ENCODE assay signal across 24 mouse cellular contexts in the genomic region with DNA sequence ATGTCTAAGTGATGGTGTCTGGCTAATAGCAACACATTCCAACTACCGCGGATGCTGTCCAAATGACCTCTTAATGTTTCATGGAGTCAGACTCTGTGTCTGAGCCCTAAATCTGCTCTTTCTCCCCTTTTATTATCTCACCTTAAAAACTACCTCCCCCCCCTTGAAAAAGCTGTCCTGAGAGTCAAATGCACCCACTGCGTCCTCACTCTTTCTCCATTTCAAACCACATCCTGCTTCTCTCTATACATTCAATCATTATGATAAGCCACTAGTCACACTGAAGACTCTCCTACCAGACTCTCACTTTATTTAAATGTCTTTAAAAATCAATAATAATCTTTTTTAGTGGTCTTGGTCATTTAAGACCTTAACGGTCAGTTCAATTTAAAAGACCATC. TPM values are rescaled to one million over a fixed set of nuclear protein-coding genes. Genes with fewer than 3 reads are reported as not detected.
"Had no signal": no experiment of that assay in that cellular context is flagged by ENCODE, and none has a peak within 500 bp of the region (broad histone marks: within the 10 kb centered on the region; RNA-seq: fewer than 3 reads in every experiment).

No protein-coding gene starts in this region.

- ATAC-seq: hindbrain, postnatal 0 days; intestine, embryonic 16.5 days; liver, embryonic 12.5 days had no signal

- DNase-seq: gastrocnemius, adult 2 months; gastrocnemius, postnatal 14 days; heart, adult 18-20 months; heart, postnatal 14 days; heart, postnatal 36 days; kidney, adult 11 months; kidney, adult 2 months; kidney, adult 9 months; kidney, postnatal 14 days; kidney, postnatal 36 days; layer of hippocampus, adult 9-11 months; layer of hippocampus, postnatal 36 days; left cerebral cortex, postnatal 4 days had no signal

RNA-seq across cellular contexts. Expression of gene A1cf, which starts 51.8 kb away (rescaled TPM):
- polyA plus RNA-seq: heart, embryonic 15.5 days; heart, postnatal 0 days; hindbrain, embryonic 11.5 days; hindbrain, embryonic 13.5 days; hindbrain, embryonic 15.5 days; hindbrain, postnatal 0 days; limb, embryonic 11.5 days; limb, embryonic 13.5 days; limb, embryonic 15.5 days had no signal
